Mouse (Mus musculus): ENCODE measurements around the gene Rubcnl.

GRCm38 (mm10) chr14:75001364-75001763 lies 14.5 kb upstream of the Rubcnl start:
- TF ChIP-seq EP300 (IDR thresholded peaks at IDR 0.05; ENCODE audit: insufficient read depth, low read depth, low read length) (no peak), POLR2A (IDR thresholded peaks at IDR 0.05; ENCODE audit: insufficient read depth, low read length) (no peak), CTCF (IDR thresholded peaks at IDR 0.05; ENCODE audit: low read depth, low read length) (no peak)
